Mouse (Mus musculus): Measurements from ENCODE around the gene Foxl2. TPM values are rescaled to one million over a fixed set of nuclear protein-coding genes. Genes with fewer than 3 reads are reported as not detected.

Foxl2 gene
- total RNA-seq, 1 experiment from 2014 or later: not detected

GRCm38 (mm10) chr9:98961591-98962477 is 6.7 kb downstream of the Foxl2 start:
- ATAC-seq (replicated peaks; ENCODE audit: low read depth, poor library complexity, severe bottlenecking): no peak

DNA sequence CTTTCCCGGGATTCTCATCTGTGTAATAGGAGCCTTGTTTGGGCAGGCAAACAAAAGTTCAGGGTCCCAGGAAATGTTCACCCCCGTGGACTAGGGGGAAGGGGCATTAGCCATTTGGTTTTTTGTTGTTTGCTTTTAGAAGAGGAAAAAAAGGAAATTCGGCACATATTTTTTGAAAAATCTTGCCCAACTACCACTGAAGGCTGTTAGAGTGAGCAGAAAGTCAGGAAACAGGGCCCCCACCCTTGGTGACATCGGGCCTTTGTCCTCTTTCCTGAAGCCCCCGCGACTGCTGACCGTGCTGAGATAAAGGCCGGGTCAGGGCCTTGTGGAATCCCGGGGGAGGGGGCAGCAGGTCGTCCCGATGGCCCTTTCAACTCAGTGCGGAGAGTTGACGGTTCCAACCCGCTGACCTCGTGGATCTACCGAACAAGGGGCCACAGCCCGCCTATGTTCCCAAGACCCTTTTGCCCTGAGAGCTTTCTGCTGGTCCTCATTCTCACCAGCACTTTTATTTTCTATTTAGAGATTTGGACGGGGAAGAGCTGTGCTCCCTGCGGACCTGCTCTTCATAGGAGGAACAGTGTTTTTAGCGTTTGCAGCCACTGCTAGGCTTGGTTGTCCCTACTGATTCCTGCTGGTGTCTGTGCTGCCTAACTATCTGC is 7.5 kb downstream of the Foxl2 start:
- no peak for ATAC-seq (replicated peaks; ENCODE audit: low read depth, poor library complexity, severe bottlenecking)

- no peak for ATAC-seq (replicated peaks; ENCODE audit: low read depth, poor library complexity, severe bottlenecking)
These were observed 8.6 kb downstream of the Foxl2 start for GRCm38 (mm10) chr9:98963661-98964060.

DNA sequence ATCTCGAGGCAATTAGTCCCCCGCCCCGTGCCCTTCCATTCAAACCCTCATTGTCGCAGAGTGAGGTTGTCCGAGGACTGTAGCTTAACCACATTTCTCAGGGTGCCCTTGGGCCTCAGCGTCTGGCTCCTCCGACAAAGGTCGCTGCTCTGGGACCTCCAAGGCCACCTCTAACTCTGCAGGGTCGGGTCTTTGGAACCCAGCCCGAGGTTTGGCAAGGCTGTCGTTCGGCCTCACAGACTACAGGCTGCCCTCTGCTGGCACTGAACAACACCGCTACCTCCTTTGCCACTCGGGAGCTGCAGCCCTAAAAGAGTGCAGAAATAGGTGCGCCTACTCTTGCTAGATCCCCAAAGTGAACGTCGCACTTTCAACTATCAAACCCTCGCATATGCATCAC is 10.0 kb downstream of the Foxl2 start:
- ATAC-seq (replicated peaks; ENCODE audit: low read depth, poor library complexity, severe bottlenecking): peak; percentile 78

DNA sequence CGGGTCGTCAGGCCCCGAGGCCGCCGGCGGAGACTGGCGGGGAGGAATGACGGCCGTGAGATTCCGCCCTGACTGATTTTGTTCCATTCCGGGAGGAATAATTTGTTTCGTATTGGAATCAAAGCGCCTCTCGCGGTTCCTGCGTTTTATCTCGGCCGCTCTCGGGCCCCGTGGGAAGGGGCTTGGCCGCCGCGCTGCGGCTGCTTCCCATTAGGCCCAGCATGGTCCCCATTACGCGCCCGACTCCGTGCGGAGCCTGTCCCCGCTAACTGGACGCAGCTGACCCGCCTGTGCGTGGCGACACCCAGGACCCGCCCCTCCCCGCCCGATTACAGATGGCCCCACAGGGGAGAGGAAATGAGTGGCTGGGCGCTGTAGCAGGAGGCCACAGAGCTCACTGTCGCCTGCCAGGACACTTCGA is 18.0 kb downstream of the Foxl2 start:
- peak; percentile 41 for ATAC-seq (replicated peaks; ENCODE audit: low read depth, poor library complexity, severe bottlenecking)

GRCm38 (mm10) chr9:98973561-98973960 is 18.5 kb downstream of the Foxl2 start:
- no peak for ATAC-seq (replicated peaks; ENCODE audit: low read depth, poor library complexity, severe bottlenecking)

GRCm38 (mm10) chr9:98974898-98975297 is 19.8 kb downstream of the Foxl2 start:
- ATAC-seq (replicated peaks; ENCODE audit: low read depth, poor library complexity, severe bottlenecking): no peak

DNA sequence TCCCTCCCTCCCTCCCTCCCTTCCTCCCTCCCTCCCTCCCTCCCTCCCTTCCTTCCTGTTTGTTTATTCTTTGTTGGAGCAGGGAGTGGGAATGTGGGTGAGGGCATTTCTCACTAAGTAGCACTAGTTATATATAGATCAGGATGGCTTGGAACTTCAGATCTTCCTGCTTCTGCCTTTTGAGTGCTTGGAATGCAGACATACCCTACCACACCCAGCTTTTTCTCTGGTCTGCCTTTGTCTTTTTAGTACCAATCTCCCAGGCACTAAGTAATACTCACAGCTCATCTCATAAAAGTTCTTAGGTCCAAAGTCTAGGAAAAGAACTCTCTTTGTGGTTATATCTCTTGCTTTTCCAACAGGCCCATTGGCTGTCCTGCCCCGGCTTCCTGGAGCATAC is 21.0 kb downstream of the Foxl2 start:
- ATAC-seq (replicated peaks; ENCODE audit: low read depth, poor library complexity, severe bottlenecking): no peak

GRCm38 (mm10) chr9:98976520-98976919 is 21.4 kb downstream of the Foxl2 start:
- ATAC-seq (replicated peaks; ENCODE audit: low read depth, poor library complexity, severe bottlenecking): peak; percentile 57

- ATAC-seq (replicated peaks; ENCODE audit: low read depth, poor library complexity, severe bottlenecking): peak; percentile 91
These were observed 24.6 kb downstream of the Foxl2 start for GRCm38 (mm10) chr9:98979431-98980416.

- ATAC-seq (replicated peaks; ENCODE audit: low read depth, poor library complexity, severe bottlenecking): peak; percentile 97
These were observed 30.9 kb downstream of the Foxl2 start, which contains the start of gene Faim for GRCm38 (mm10) chr9:98985800-98986475. TSS of gene Faim (plus strand) at chr9:98986373.

DNA sequence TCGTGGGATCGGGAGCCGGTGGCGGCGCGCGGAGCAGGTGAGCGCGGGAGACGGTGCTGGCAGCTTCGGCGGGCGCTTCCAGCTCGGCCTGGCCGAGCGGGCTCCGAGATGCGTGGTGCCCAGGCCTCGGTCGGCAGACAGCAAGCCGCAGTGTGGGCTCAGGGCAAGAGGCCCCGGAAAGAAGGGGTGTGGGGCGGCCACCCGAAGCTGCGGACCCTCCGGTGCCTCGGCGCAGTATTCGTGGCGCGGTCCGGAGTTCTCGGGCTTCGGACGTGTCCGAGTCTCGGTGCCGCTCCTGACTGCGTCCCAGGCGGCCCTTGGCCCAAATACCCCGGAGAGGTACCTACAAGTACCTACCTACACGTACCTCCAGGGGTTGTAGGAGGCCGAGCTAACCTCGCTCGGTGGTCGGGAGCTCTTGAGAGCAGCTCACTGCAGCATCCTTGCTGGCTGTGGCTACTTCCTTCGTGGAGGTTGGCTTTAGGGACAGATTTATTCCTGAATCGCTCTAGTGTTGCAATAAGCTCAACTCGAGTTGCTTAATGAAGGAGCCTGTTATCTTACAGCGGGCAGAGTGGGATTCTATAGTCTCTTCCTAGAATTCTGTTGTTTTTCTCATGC is 31.5 kb downstream of the Foxl2 start:
- ATAC-seq (replicated peaks; ENCODE audit: low read depth, poor library complexity, severe bottlenecking): 0 out of 2 replicates have a peak, but pooled peaks have one; percentile 6

GRCm38 (mm10) chr9:98987131-98987530 is 32.0 kb downstream of the Foxl2 start:
- ATAC-seq (replicated peaks; ENCODE audit: low read depth, poor library complexity, severe bottlenecking): no peak

GRCm38 (mm10) chr9:98994103-98994502 is 39.0 kb downstream of the Foxl2 start:
- no peak for ATAC-seq (replicated peaks; ENCODE audit: low read depth, poor library complexity, severe bottlenecking)

GRCm38 (mm10) chr9:98999881-99000339 is 44.8 kb downstream of the Foxl2 start:
- ATAC-seq (replicated peaks; ENCODE audit: low read depth, poor library complexity, severe bottlenecking): peak; percentile 94

DNA sequence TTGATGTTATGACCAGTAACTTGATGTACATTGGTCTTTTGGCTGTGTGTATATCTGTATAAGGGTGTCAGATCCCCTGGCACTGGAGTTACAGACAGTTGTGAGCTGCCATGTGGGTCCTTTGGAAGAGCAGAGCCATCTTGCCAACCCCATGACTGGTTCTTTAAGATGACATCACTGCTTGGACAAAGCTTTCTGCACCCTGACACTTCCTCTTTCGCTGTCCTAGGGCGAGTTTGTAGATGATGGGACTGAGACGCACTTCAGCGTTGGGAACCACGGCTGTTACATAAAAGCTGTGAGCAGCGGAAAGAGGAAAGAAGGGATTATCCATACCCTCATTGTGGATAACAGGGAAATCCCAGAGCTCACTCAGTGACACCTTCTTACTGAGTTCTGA is 46.2 kb downstream of the Foxl2 start:
- ATAC-seq (replicated peaks; ENCODE audit: low read depth, poor library complexity, severe bottlenecking): no peak
